Mouse (Mus musculus) Muller cell, postnatal 12 days (primary cell): Measurements from ENCODE around the gene Fam8a1.
A peak's percentile ranks its signal among the peaks of the same experiment; 100 is the strongest.

Source experiments
- DNase-seq: peaks from one replicate; pipeline ENCODE4 v3.0.0-alpha.2; 2015; ENCODE audit errors: inconsistent ontology term

Gene Fam8a1

DNA sequence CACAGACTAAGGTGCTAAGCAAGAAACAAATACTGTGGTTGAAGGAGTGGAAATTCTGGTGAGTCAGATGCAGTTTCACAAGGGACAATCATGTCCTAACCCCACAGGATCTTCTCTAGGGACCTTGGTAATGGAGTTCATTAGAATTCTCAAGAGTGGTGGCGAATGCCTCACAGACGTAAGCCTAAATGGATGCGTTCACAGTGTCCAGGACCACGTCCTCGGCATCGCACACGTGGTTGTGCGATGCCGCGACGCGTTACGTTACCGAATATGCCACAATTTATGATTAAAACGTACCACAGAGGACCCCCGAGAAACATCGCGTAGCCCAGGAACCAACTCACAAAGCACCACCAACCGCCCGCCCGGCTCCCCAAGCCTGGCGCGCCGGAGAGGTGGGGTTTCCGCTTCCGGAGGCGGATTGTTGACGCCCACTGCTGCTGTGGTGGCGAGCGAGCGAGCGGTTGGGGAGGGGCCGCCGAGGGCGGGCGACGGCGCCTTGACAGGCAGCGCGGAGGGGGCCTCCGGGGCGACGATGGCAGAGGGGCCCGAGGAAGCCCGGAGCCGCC is at the start of gene Fam8a1:
Gene Fam8a1 (plus strand): TSS at position 475 of the 572 bp plus-strand sequence.
- DNase-seq, result peak; percentile 96

DNA sequence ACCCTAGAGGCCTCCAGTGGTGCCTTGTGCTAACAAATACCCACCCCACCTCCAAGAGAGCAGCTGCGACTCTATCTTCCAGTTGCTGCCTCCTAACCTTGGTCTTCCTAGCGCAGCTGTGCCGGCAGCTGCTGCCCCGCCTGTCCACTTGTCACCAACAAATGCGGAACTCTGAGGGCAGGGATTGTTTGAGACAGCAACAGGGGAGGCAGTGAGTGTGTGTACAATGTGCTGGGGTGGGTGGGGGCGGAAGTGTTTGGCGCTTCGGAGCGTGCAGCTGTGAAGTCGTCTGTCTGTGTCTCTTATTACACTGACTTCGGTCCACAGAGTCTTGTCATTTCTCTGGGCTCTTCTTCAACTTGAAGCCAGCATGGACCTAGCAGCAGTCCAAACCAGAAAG is 49.7 kb upstream of the Fam8a1 start:
- no peak for DNase-seq

- DNase-seq, result no peak
Observed at GRCm38 (mm10) chr13:46620964-46621757, 48.2 kb upstream of the Fam8a1 start.

DNA sequence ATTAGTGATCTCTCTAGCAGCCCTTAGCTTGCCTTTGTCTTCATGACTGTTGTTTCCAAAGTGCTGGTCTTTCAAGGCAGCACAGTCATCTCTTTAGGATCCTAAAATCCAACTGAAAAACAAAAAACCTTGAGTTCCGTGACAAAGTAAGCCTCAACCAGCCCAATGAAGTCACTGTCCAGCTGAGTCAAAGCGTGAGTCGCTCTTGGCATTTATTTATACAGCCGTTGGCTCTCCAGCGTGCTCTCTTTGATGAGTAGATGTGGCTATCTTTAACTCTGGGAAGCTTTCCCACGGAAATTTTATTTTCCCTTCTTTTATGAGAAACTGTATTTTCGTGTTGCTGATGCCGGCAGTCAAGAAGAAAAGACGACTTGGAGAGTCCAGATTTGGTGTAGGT is 42.7 kb upstream of the Fam8a1 start:
- DNase-seq, result peak; percentile 14

DNA sequence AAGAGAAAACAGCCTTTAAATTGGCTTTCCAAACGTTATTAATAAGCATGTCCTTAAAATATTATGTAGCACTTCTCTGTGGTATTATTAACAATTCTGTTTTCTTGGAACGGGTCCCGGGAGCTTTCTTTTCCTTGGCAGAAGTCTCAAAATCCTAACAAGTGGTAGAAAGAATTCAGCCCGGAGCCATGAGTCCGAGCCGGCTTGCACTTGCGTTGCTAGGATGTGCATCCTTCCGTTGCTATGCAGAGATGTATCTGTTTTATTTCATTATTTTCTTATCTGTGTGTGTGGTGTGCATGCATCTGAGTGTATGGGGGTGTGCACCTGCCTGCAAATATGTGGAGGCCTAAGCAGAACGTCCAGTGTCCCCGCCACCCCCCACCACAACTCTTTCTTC is 41.5 kb upstream of the Fam8a1 start:
- peak; percentile 21 for DNase-seq

DNA sequence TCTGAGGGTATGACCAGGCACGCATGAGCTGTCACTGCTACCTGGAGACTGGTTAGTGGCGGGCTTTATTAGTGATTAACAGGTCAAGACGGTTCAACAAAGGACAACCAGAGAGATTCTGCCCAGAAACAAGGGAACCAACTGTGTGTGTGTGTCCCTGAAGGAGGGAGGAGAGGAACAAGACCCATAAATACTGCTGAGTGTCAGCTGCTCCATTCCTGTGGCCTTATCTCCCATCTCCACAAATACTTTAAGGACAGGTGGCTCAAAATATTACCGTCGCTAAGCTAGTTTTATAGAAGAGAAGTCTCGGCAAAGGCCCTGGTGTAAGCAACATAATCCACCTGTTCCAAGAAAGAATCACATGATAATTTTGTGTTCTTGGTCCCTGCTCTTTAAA is 39.9 kb upstream of the Fam8a1 start:
- DNase-seq, result no peak

GRCm38 (mm10) chr13:46632796-46633195 is 36.5 kb upstream of the Fam8a1 start:
- no peak for DNase-seq

GRCm38 (mm10) chr13:46633320-46634132 is 35.8 kb upstream of the Fam8a1 start:
- DNase-seq, result peak; percentile 71

DNA sequence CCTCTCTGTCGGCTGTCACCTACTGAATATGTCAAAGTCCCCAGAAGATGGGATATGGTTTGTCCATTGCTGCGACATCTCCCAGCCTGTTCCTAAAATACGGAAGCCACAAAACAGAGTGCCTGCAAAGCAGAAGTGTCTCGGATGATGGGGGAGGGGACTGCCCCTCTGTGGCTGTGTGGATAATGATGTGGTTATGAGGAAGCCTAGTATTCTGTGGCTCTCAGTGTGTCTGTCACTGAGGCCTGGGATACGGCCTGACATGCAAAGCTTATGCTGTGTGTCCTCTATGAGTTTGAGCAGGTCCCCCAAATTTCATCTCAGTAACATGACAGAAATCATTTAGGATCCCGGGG is 35.2 kb upstream of the Fam8a1 start:
- DNase-seq, result no peak

GRCm38 (mm10) chr13:46640608-46641468 is 28.5 kb upstream of the Fam8a1 start:
- DNase-seq, result no peak

DNA sequence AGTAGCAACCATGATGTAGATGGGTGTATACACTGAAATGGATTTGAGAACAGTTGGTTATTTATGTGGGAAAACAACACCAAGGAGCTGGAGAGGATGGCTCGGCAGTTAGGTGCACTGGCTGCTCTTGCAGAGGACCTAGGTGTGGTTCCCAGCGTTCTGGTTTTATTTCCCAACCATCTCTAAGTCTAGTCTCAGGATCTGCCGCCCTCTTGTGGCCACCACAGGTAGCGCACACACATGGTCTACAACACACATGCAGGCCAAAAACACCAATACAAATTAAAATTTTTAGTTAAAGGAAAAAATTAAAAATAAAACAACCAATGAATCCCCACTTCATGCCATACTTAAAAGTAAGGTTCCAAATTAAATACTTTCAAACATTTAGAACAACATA is 27.0 kb upstream of the Fam8a1 start:
- no peak for DNase-seq

DNA sequence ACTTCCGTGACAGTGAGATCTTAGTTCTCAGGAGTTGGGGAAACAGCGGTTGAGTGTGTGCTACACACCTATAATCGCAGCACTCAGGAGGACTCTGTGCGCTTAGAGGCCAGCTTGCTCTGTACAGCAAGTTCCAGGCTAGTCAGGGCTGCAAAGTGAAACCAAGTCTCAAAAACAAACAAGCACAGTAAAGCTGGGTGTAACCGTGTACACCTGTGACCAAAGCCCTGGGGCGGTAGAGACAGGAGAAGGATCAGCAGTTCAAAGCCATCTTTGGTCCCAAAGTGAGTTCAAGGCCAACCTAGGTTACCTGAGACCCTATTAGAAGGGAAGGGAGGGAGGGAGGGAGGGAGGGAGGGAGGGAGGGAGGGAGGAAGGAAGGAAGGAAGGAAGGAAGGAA is 25.1 kb upstream of the Fam8a1 start:
- DNase-seq, result no peak

GRCm38 (mm10) chr13:46645476-46645875 is 23.8 kb upstream of the Fam8a1 start:
- no peak for DNase-seq

GRCm38 (mm10) chr13:46651853-46652252 is 17.5 kb upstream of the Fam8a1 start:
- DNase-seq, result no peak

GRCm38 (mm10) chr13:46652671-46653070 is 16.7 kb upstream of the Fam8a1 start:
- no peak for DNase-seq

GRCm38 (mm10) chr13:46653671-46654070 is 15.7 kb upstream of the Fam8a1 start:
- DNase-seq, result no peak

DNA sequence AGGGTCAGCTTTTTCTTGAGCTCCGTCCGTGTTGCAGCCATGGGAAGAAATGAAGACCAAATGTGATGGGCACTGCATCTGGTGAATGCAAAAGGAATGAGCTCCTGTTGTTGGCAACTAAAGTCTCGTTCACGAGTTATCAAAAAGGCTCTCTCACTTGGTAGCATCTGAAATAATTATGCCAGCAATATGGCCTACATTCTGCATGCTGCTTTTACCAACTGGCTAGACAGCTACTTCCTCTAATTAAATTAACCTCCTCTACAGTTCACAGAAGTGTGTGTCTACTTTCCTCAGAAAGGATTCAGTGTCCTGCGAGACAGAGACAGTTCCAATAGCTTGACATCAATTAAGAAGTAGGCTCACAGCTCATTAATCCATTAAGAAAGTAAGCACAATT is 14.8 kb upstream of the Fam8a1 start:
- DNase-seq, result peak; percentile 59

DNA sequence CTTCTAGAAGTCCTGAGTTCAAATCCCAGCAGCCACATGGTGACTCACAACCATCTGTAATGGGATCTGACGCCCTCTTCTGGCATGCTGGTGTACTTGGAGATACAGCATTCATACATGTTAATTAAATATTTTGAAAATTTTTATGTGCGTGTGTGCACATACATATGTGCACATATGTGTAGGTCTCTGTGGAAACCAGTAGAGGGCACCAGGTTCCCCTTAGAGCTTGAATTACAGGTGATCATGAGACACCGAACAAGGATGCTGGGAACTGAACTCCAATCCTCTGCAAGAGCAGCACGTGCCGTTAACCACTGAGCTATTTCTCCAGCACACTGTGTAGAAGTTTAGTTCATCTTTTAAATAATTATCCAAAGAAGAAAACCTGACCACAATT is 10.1 kb upstream of the Fam8a1 start:
- DNase-seq, result no peak

- DNase-seq, result peak; percentile 38
Observed at GRCm38 (mm10) chr13:46663461-46663964, 5.8 kb upstream of the Fam8a1 start.

DNA sequence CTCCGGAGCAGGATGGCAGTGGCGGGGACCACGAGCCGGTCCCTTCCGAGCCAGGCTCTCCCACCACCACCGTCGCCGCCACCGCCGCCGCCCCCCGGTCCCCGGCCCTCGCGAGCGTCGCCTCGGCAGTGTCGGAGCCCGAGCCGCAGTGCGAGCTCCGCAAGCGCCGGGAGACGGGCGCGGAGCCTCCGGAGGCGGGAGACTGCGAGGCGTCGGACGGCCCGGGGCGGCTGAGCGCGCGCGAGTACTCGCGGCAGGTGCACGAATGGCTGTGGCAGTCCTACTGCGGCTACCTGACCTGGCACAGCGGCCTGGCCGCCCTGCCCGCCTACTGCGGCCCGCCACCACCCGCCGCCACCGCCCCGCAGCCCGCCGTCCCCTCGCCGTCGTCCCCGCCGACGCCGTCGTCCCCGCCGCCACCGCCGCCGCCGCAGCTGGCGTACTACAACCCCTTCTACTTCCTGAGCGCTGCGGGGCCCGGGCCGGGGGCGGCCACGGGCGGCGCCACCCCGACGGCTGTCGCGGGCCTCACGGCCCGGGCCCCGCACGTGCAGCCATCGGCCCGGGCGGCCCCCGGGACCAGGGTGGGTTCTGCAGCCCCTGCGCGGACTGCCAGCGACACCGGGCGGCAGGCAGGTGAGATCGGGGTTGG is 424 bp downstream of the Fam8a1 start:
- DNase-seq, result peak; percentile 19

- peak; percentile 7 for DNase-seq
Observed at GRCm38 (mm10) chr13:46670514-46670913, 1.2 kb downstream of the Fam8a1 start.
